Mouse (Mus musculus) gonadal fat pad, adult 2 months (tissue): ENCODE data around the gene Mtr. TPM values are rescaled to one million over a fixed set of nuclear protein-coding genes. Genes with fewer than 3 reads are reported as not detected.

ENCODE experiments used
- DNase-seq: peaks from one replicate; pipeline ENCODE4 v3.0.0-alpha.2; 2012; ENCODE audit warnings: low read depth
- polyA plus RNA-seq: library from polyadenylated mRNA; depleted of rRNA; stranded (reverse); fragments of >200 nt; gene quantifications from 2 replicates; pipeline ENCODE4 v1.2.3, GENCODE M21; 2012

The Mtr gene
- polyA plus RNA-seq, 1 experiment = 9.5 TPM

DNA sequence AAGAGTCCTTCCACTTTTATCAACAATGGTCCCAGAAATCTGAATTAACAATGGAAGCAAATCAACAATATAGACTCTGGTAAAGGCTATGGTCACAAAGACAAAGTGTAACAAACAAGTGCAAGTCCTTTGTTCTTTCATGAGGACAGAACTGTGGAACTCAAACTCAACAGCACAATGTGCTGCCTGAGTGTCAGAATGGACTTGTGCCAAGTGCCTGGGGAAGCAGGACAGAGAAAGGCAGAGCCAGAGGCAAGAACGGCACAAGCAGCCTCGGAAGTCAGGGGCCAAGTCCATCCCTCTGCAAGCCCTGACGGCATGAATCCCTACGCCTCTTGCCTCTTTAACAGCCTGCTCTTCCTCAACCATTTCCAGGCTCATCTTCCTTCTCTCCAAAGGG, 13.9 kb downstream of the Mtr start:
- DNase-seq = no peak

DNA sequence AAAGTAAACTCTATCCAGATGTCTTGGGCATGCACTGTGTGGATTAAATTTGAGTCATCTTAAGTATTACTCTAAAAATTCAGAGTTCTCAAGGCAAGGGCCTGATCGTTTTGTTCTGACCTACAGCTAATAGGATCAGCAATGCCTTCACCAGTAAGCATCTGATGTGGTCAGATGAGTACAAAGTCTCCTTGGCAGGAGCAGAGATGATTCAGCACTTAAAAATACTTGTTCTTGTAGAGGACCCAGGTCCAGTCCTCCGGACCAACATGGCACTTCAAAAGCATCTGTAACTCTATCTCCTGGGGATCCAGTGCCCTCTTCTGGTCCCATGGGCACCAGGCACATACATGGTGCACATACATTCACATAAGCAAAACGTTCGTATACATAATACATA, 25.8 kb downstream of the Mtr start:
- DNase-seq = no peak

DNA sequence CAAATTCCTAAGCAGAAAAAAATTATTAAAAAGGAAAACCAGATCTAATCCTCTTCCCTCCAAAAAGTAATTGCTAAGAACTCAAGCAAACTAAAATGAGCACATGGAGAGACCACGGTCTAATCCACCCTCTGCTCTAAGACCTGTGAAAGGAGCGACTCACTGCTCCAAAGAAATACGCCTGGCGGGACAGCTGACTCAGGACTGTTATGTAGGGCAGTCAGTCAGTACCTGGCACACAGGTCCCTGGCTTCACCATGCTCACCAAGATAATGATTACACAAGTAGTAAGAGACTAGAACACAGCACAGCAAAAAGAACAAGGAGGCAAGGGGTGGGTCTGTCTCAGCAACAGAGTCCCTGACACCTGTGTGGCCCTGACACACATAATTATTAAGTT, 29.7 kb downstream of the Mtr start:
- DNase-seq = no peak

DNA sequence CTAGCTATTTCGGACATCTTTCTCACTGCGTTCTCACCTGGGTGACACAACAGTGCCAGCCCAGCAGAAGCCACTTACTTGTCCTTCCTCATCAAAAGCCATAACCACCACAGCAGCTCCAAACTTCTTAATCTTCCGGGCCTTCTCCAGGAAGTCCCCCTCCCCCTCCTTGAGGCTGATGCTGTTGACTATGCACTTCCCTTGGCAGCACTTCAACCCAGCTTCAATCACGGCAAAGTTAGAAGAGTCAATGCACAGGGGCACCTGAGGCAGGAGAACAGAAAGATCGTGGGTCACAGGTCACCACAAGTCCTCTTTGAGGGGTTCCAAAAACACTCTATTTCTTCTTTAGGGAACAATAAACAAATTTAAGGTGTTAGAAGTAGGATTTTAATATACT, 30.3 kb downstream of the Mtr start:
- DNase-seq = no peak

DNA sequence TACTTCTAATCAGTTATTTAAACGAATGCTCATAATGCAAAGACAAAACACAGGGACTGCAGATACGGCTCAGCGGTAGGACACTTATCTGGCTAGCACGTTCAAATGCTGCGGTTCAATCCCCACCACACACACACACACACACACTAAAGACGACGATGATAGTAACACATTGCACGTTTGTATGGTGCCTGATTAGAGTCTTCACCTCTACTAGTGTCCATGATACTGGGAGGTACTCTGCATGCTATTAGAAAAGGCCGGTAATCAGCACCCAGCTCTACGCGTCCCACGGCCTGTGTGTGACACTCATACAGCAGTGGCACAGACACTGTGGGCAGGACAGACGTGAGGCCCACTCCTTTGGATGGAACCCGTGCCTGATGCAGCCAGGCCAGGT, 39.3 kb downstream of the Mtr start:
- no peak for DNase-seq

DNA sequence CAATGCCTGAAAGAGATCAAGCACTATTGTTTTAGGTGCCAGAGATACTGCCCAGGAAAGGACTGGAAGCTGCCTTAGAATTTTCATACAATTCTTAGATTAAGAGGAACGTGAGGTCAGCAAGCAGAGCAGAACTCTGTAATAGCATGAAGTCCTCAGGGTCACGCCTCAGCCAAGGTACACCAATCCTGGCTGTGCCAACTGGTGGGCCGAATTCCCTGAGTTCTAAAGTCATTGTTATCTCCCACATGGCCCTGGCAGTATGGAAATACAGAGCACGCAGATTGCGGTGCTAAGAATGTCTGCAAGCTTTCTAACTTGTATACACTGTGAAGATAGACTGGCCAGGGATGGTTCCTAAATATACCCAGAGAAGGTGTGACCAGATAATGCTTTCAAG, 43.0 kb downstream of the Mtr start:
- no peak for DNase-seq

DNA sequence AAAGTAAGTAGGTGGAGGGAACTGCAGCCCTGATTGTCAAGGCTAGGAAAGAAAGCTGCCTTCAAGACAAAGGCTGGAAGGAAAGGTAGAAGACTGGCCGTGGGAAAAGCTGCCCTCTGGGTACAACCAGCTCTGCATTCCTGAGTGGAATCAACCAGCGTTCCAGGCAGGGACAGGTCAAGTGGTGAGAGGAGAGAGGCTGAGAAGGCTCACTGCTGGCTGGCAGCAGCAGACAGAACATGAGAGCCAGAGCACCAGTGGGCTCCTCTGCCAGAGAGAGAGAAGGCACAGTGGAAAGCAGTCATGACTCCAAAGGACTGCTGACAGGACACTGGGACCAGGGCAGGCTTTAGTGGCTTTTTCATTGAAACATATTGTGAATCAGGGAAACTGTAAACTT, 46.9 kb downstream of the Mtr start:
- DNase-seq = no peak

DNA sequence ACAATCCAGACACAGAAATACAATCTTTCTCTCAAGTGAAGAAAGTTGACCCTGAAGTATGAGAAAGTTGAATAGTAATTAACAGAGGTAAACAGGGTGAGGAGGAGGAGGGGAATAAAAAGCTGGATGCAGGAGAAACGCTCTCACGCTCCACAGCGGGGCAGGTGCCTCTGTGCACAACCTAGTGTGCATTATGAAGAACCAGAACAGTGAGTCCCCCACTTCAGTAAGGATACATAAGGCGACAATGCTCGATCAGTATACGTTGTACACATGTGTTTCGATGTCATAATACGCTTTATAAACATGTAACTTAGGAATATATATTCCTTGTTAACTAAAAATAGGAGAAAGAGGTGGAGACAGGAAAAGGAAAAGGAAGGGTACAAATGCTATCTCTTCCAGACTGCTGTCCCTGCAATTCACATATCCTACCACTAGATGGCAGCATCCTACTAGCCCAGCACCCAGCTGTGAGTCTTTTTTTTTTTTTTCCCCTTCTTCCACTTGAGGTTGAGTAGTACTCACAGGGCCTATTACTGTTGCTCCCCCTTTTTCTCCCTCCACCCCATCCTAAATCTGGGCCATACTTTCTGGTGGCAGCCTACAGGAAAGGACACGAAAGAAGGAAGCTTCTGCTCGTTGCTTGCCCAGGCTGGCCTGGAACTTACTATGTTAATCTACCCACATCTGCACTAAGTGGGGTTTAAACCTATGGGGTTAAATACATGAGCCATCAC, 47.7 kb downstream of the Mtr start:
- peak; percentile 10 for DNase-seq

DNA sequence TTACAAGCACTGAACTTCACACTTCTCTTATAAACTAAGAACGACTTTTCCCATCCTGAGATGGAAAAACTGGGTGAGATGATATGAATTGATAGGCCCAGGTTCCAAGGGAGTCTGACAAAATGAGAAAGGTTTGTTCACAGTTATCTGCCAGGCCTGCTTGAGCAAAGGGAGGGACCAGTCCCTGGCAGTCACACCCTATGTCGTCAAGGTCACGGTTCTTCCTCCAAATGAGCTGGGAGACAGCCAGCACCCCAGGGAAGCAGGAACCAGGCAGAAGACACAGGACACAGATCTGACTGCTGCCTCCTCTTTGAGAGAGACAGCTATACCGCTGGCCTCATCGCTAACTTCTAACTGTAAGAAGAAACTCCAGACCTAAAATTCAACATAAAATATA, 57.5 kb downstream of the Mtr start:
- DNase-seq = no peak

DNA sequence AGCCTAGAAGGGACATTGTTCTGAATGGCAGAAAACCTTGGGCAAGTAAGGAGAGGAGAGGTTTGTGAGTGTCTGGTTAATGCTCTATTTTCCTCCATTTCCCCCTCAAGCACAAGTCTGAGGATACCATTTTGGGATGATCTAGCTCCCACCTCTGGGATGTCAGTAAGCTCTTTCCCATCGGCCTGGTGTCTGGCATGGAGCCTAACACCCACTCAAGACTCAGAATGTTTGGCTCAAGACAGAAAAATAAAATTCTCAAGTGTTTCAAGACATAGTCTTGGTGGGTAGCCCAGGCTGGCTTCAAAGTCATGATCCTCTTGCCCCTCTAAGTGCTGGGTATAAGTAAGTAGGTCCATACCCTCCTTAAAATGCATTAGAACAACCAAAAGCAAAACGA, 59.4 kb downstream of the Mtr start:
- no peak for DNase-seq

DNA sequence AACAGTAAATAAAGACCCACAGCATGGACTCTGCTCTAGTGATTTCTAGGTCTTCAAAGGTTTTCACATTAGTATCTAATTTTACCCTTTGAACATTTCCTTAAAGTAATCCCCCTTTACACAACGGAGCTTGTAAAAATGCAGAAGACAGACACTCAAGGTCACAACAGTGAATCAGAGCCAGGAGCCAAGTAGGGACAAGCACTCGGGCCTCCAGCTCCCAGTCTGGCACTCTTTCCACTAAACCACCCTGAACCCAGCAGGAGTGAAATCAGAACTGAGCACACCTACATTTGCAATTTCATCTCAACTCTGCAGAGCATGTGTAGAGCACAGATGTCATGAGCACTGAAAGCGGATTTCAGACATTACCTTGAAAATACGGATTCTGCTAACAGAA, 61.1 kb downstream of the Mtr start:
- DNase-seq = no peak

DNA sequence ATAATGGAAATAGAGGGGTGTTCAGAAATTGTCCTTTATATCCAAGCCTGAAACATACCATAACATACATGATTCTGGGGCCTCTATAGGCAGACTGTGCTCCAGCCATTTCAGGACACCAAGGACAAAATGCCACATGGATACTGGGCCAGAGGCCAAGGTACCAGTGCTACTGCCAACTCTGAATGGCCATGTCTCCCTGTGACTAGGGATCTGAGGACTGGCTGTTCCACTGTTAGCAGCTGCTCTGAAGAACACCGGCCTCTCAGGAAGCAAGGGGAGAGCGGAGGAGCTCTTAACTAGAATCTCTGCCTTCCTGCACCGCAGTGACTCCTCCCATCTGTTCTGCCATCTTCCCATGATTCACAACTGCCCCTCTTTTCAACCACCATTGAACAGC, 61.9 kb downstream of the Mtr start:
- DNase-seq = no peak

DNA sequence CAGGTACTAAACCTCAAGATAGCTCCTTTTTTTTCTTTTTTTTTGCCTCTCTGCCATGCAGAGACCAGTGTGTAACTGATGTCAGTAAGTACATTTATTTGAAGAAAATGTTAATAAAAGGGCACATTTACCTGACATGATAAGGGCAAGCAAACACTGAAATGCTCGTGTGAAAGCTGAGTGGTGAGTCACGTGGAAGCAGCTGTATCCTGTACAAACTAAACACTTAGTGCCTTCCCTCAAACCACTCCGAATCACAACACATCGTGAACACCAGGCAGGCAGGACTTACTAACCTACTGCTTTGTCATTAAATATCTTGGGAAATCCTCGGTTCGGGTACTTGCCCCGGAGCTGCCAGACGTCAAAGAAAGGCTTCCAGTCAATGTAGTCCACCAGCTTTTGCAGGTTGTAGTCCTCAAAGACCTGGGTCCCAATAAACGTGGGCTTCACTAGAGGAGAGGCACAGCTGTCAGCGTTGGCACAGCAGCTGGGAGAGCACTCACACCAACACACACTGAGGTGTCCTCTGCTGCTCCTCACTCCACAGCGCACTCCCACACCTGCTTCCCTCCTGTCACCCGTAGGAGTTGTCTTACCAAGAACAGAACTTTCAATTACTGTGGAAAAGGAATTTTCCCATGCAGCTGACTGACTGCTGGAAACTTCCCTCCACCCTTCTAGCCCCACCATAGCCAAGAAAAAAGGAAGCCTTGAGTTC, 62.8 kb downstream of the Mtr start:
- DNase-seq = no peak

DNA sequence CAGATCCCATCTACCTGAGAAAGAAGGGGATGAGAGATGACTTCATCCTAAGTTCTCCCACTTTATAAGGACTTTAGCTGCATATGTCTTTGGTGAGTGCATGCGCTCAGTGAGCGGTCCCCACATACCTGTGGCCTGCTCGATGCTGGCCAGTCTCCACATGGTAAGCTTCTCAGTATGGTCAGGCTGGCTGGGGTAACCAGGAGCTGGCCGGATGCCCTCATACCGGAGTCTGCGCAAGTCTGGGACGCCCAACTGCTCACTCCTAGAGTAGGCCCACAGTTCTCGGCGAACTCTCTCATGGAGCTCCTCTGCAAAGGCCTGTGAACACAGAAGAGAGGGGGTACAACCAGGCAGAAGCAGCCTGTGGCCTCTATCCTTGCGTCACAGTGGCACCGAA, 68.7 kb downstream of the Mtr start:
- no peak for DNase-seq

DNA sequence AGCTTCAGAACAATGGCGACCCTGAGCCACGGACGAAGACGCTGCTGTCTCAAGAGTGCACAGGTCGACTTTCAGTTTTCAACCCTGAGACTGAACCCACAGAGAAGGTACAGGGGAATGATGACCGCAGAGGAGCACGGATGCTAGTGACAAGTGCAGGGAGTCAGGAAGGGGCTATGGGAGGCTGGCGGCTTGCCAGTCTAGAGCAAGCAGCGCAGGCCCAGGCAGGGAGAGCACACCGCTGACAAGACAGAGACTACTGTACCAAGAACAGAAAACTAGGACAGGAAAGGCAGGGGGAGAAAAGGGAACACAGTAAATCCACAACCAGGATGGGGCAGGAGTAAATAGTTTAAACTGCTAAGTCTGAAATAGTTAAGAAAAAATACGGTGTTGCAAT, 69.1 kb downstream of the Mtr start:
- DNase-seq = no peak

DNA sequence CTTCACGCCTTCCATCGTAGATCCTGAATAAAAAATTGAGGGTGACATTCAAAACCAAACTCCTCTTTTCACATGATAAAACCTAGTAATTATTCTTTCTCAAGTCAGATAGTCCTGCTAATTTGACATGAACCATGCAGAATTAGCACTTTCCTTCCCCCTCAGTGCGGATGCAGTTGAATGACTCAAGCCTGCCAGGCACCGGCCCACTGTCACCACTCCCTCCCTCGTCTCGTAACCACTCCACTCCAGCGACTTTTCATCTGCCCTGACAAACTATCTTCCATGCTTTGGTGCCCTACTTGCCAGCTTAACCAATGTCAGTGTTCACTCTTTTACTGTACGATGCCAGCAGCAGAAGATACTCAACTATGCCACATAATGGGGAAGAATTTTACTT, 78.4 kb downstream of the Mtr start:
- no peak for DNase-seq

DNA sequence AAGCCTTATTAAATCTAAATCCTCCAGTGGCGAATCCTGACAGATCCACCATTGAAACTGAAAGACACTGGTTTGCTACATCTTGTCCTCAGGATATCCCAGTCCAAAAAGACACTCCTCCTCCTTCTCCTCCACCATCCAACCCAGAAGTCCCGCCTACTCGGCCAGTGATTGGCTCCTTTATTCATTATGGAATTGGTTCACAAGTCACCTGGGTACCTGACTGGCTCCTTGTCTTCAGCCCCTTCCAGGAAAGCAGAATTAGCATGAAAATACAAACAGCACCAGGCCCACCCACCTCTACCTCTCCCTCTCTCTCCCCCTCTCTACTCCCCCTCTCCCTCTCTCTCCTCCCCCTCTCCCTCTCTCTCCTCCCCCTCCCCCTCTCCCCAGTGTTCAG, 81.2 kb downstream of the Mtr start:
- DNase-seq = no peak

DNA sequence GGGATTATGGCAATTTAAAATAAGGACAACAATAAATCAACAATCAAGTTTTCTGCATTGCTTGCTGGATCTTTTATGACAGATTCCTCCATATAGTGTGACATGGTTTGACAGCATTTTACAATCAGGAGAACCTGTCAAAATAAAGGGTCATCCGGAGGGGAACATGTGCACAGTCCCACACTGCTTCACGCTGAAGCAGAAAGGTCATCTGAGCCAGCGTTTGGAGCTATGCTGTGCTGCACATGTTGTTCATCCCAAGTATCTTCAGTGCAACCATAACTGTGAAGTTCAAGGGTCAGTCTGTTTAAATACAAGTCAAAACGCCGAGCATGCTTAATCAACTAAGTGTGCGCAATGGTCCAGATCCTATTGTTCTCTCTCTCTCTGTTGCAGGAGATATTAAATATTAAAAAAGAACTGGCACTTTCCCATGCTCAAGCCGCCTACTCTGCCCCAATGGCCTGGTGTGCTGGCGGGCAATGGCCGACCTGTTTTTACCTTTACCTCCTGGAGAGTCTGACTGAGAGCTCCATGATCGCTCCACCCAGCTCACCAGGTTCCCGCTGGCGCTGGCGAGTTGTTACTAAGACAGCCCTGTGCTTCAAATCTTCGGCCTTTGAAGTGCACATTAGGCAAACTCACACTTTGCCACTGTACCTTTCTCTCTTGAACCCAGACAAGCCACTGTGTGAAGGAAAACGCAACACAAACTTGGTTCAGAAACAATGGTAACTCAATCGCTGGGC, 81.8 kb downstream of the Mtr start:
- DNase-seq = no peak

DNA sequence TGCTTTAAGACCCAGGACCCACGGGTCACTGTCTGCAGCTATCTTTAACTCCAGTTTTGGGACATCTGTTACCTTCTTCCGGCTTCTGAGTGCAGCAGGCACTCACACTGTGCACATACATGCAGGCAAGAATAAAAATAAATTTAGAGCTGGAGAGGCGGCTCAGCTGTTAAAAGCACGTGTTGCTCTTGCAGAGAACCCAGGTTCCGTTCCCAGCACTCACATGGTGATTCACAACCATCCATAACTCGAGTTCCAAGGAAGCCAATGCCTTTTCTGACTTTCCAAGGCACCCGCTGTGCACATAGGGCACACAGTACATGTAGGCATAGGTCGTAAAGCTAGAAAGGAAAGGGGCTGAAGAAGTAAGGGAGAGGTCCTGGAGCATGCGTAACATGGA, 90.6 kb downstream of the Mtr start:
- DNase-seq = no peak

DNA sequence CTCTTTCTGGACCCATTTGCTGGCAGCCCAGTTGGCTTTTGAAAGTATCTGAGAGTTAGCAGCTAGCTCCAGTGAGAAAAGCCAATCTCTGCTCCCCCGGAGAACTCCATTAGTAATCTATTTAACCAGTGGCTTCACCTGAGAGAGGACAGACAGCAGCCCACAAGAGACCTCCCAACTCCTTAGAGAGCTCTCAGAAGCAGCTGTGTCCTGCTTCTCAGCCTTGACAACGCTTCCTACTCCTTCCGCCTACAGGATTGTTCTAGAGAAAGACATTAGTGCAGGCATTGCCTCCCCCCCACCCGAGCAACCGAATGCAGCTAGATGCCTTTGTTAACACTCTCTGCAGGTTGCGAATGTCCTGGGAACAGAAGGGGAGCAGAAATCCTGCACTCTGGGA, 91.5 kb downstream of the Mtr start:
- DNase-seq = no peak

DNA sequence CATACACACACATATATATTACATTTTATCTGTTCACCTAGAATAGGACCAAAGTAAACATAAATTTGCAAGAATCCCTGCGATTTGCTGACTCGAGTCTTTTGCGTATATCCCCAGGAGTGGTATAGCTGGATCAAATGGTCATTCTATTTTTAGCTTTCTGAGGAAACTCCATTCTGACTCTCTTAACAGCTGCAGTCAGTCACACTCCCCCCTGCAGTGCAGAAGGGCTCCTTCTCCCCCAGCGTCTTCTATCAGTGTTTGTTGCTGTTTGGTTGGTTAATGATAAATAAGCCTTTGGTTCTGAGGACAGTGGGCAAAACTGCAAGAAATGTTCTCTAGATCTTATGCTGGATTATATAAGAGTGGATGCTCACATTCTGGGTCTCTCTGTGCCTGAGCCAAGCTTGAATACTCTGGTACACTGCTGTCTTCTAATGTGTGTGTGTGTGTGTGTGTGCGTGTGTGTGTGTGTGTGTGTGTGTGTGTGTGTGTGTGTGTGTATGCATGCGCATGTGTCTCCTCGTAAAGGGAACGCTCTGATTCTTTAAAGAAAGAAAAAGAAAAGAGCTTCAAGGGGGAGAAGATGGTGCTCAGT, 92.4 kb downstream of the Mtr start:
- no peak for DNase-seq

DNA sequence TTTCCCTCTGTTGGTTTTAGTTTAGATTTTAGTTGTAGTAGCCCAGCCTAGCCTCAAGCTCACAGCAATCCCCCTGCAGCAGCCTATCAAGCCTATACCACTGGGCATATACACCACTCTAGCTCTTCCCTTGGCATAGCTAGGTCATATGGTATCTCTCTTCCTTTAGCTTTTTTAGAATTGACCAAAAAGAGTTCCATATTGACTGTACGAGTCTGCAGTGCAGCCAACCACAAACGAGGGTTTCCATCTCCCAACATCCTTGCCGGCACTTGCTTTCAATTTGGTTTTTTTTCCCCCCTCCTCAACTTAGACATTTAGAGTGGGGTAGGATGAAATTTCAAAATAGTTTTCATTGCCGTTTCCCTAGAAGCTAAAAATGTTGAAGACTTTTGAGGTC, 95.5 kb downstream of the Mtr start:
- DNase-seq = no peak

DNA sequence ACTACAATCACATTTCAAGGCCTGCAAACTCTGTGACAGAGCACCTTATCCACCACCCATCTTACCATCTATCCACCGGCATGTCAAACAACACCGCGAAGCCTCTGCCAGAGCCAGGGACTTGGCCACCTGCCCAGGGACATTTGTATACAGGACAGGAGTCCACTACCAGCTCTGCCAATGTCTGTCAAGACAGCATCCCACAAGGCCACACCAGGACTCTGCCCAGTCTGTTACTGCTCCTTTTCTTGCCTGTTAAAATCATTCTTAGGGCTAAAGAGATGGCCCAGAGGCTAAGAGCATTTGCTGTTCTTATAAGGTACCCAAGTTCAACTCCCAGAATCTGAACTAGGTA, 97.8 kb downstream of the Mtr start:
- no peak for DNase-seq
